Mouse (Mus musculus): ENCODE data around the gene Ccpg1os.

GRCm38 (mm10) chr9:72974734-72975133, 10.4 kb downstream of the Ccpg1os start:
- no peak for TF ChIP-seq CTCF (IDR thresholded peaks at IDR 0.05; ENCODE audit: borderline replicate concordance, insufficient read depth, low read length)
- TF ChIP-seq POLR2A (IDR thresholded peaks at IDR 0.05; ENCODE audit: low read depth, low read length): no peak

Measured in embryonic fibroblast, embryonic 13.5 days (primary cell).